ENCODE assay signal across 28 mouse cellular contexts in the genomic region with DNA sequence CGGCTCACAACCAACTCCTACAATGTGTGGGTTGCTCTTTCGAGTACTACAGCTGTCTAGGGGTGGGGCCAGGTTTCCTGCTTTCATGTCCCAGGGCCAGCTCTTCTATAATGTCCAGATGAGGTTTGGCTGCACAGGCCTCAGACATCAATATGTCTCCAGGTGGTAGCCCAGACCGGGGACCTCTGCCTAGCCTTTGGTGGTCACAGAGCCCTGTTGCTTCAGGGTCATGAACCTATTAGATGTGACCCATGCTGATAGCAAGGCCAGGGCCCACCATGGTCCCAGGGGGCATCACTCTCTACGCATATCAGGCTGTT.
A peak's percentile ranks its signal among the peaks of the same experiment; 100 is the strongest.
DNase-seq lines count a peak whose midpoint lies in the region; ATAC-seq and TF ChIP-seq lines count a peak whose summit lies in the region.
"Had no signal": no experiment of that assay in that cellular context is flagged by ENCODE, and none has a peak within 500 bp of the region (broad histone marks: within the 10 kb centered on the region; RNA-seq: fewer than 3 reads in every experiment).

No protein-coding gene starts in this region.

- 78% methylated on average over 4 of the region's 4 CpGs for WGBS in embryonic facial prominence, embryonic 11.5 days
- 84% methylated on average over 4 of the region's 4 CpGs for whole genome bisulfite sequencing in embryonic facial prominence, embryonic 10.5 days
- 85% methylated on average over 4 of the region's 4 CpGs for WGBS in midbrain, embryonic 12.5 days
- 83% methylated on average over 4 of the region's 4 CpGs for WGBS in midbrain, embryonic 16.5 days
- 82% methylated on average over 4 of the region's 4 CpGs for WGBS in midbrain, embryonic 14.5 days
- 86% methylated on average over 4 of the region's 4 CpGs for WGBS in midbrain, postnatal 0 days

- TF ChIP-seq CTCF in midbrain, postnatal 0 days (IDR thresholded peaks at IDR 0.05): no peak

- no peaks in the 10 kb centered on the region for H3K9me3 ChIP-seq in embryonic facial prominence, embryonic 11.5 days (replicated peaks; ENCODE audit: control insufficient read depth, low read length)
- H3K9me3 ChIP-seq in embryonic facial prominence, embryonic 10.5 days: no peaks in the 10 kb centered on the region
- no peaks in the 10 kb centered on the region for H3K9me3 ChIP-seq in midbrain, embryonic 12.5 days
- no peaks in the 10 kb centered on the region for H3K9me3 ChIP-seq in midbrain, embryonic 16.5 days (replicated peaks; ENCODE audit: control insufficient read depth, low read length, poor library complexity, severe bottlenecking)
- no peaks in the 10 kb centered on the region for H3K9me3 ChIP-seq in midbrain, embryonic 14.5 days (ENCODE audit: control insufficient read depth, low read length)
- H3K9me3 ChIP-seq in midbrain, postnatal 0 days (ENCODE audit: low read length): no peaks in the 10 kb centered on the region
- H3K9me3 ChIP-seq: embryonic facial prominence, embryonic 12.5 days; embryonic facial prominence, embryonic 15.5 days; forebrain, embryonic 10.5 days; forebrain, embryonic 13.5 days; forebrain, embryonic 15.5 days; G1E had no signal

- no peak for DNase-seq in embryonic facial prominence, embryonic 11.5 days (ENCODE audit: low spot score)
- DNase-seq in embryonic facial prominence, embryonic 10.5 days (ENCODE audit: low spot score): no peak
- peak; percentile 82 for DNase-seq in heart, adult 11 months
- no peak for DNase-seq in heart, adult 8-10 months (ENCODE audit: low spot score)
- DNase-seq in midbrain, embryonic 14.5 days: no peak
- DNase-seq in midbrain, postnatal 0 days (ENCODE audit: low spot score): no peak
- DNase-seq: adrenal gland, adult 8-10 months; adrenal gland, postnatal 14 days; adrenal gland, postnatal 36 days; B cell, adult 2 months; cerebellum, adult 11-12 months; cerebellum, adult 2 months; cerebellum, adult 9-10 months; cerebellum, postnatal 10 days; cerebellum, postnatal 25 days had no signal

- H3K27ac ChIP-seq in embryonic facial prominence, embryonic 11.5 days (replicated peaks; ENCODE audit: low read depth, low read length): no peak overlapping the region
- no peak overlapping the region for H3K27ac ChIP-seq in embryonic facial prominence, embryonic 10.5 days (replicated peaks)
- H3K27ac ChIP-seq in midbrain, embryonic 12.5 days (replicated peaks): no peak overlapping the region
- H3K27ac ChIP-seq in midbrain, embryonic 16.5 days (ENCODE audit: low read length): no peak overlapping the region
- no peak overlapping the region for H3K27ac ChIP-seq in midbrain, embryonic 14.5 days (replicated peaks; ENCODE audit: low read depth, low read length)
- no peak overlapping the region for H3K27ac ChIP-seq in midbrain, postnatal 0 days (ENCODE audit: low read depth, low read length)
- H3K27ac ChIP-seq: embryonic facial prominence, embryonic 12.5 days; embryonic facial prominence, embryonic 15.5 days; forebrain, embryonic 10.5 days; forebrain, embryonic 13.5 days; forebrain, embryonic 15.5 days had no signal

- H3K9ac ChIP-seq in embryonic facial prominence, embryonic 11.5 days (replicated peaks; ENCODE audit: low read length): no peak overlapping the region
- no peak overlapping the region for H3K9ac ChIP-seq in midbrain, embryonic 12.5 days (replicated peaks)
- H3K9ac ChIP-seq in midbrain, embryonic 16.5 days (ENCODE audit: low read depth, low read length): no peak overlapping the region
- H3K9ac ChIP-seq in midbrain, embryonic 14.5 days (replicated peaks; ENCODE audit: low read length): no peak overlapping the region
- H3K9ac ChIP-seq in midbrain, postnatal 0 days (replicated peaks; ENCODE audit: low read length, poor library complexity, severe bottlenecking): no peak overlapping the region
- H3K9ac ChIP-seq: embryonic facial prominence, embryonic 12.5 days; embryonic facial prominence, embryonic 15.5 days; forebrain, embryonic 13.5 days; forebrain, embryonic 15.5 days had no signal

- no peaks in the 10 kb centered on the region for H3K36me3 ChIP-seq in embryonic facial prominence, embryonic 11.5 days (replicated peaks; ENCODE audit: control insufficient read depth, insufficient read depth, low read depth, low read length)
- H3K36me3 ChIP-seq in embryonic facial prominence, embryonic 10.5 days (replicated peaks): no peaks in the 10 kb centered on the region
- H3K36me3 ChIP-seq in midbrain, embryonic 12.5 days: no peaks in the 10 kb centered on the region
- H3K36me3 ChIP-seq in midbrain, embryonic 16.5 days (ENCODE audit: control insufficient read depth, insufficient read depth, low read length): no peaks in the 10 kb centered on the region
- no peaks in the 10 kb centered on the region for H3K36me3 ChIP-seq in midbrain, embryonic 14.5 days (ENCODE audit: control insufficient read depth, insufficient read depth, low read length)
- H3K36me3 ChIP-seq in midbrain, postnatal 0 days (ENCODE audit: insufficient read depth, low read length): no peaks in the 10 kb centered on the region
- H3K36me3 ChIP-seq: embryonic facial prominence, embryonic 12.5 days; embryonic facial prominence, embryonic 15.5 days; forebrain, embryonic 10.5 days; forebrain, embryonic 15.5 days; G1E had no signal

- no peak overlapping the region for H3K4me2 ChIP-seq in embryonic facial prominence, embryonic 11.5 days (ENCODE audit: low read depth, low read length)
- H3K4me2 ChIP-seq in midbrain, embryonic 12.5 days (replicated peaks): no peak overlapping the region
- H3K4me2 ChIP-seq in midbrain, embryonic 16.5 days (ENCODE audit: low read length): no peak overlapping the region
- H3K4me2 ChIP-seq in midbrain, embryonic 14.5 days (ENCODE audit: low read length): no peak overlapping the region
- no peak overlapping the region for H3K4me2 ChIP-seq in midbrain, postnatal 0 days (ENCODE audit: low read depth, low read length, poor library complexity, severe bottlenecking)
- H3K4me2 ChIP-seq: embryonic facial prominence, embryonic 12.5 days; embryonic facial prominence, embryonic 15.5 days; forebrain, embryonic 13.5 days; forebrain, embryonic 15.5 days had no signal

- H3K4me1 ChIP-seq in embryonic facial prominence, embryonic 11.5 days (ENCODE audit: control insufficient read depth, insufficient read depth, low read length): no peaks in the 10 kb centered on the region
- H3K4me1 ChIP-seq in embryonic facial prominence, embryonic 10.5 days: no peaks in the 10 kb centered on the region
- H3K4me1 ChIP-seq in midbrain, embryonic 12.5 days: no peaks in the 10 kb centered on the region
- no peaks in the 10 kb centered on the region for H3K4me1 ChIP-seq in midbrain, embryonic 16.5 days (ENCODE audit: control insufficient read depth, insufficient read depth, low read length)
- no peaks in the 10 kb centered on the region for H3K4me1 ChIP-seq in midbrain, embryonic 14.5 days (ENCODE audit: control insufficient read depth, insufficient read depth, low read length)
- no peaks in the 10 kb centered on the region for H3K4me1 ChIP-seq in midbrain, postnatal 0 days (ENCODE audit: insufficient read depth, low read length)
- H3K4me1 ChIP-seq: embryonic facial prominence, embryonic 12.5 days; embryonic facial prominence, embryonic 15.5 days; forebrain, embryonic 10.5 days; forebrain, embryonic 13.5 days; forebrain, embryonic 15.5 days had no signal

- H3K4me3 ChIP-seq in embryonic facial prominence, embryonic 11.5 days (ENCODE audit: low read depth, low read length): no peak overlapping the region
- H3K4me3 ChIP-seq in embryonic facial prominence, embryonic 10.5 days: no peak overlapping the region
- no peak overlapping the region for H3K4me3 ChIP-seq in midbrain, embryonic 12.5 days
- H3K4me3 ChIP-seq in midbrain, embryonic 16.5 days (ENCODE audit: low read depth, low read length): no peak overlapping the region
- H3K4me3 ChIP-seq in midbrain, embryonic 14.5 days (replicated peaks; ENCODE audit: low read depth, low read length): no peak overlapping the region
- H3K4me3 ChIP-seq in midbrain, postnatal 0 days (ENCODE audit: low read depth, low read length): no peak overlapping the region
- H3K4me3 ChIP-seq: embryonic facial prominence, embryonic 12.5 days; embryonic facial prominence, embryonic 15.5 days; erythroblast, embryonic 14.5 days; forebrain, embryonic 10.5 days; forebrain, embryonic 13.5 days; forebrain, embryonic 15.5 days had no signal

- H3K27me3 ChIP-seq in embryonic facial prominence, embryonic 11.5 days (ENCODE audit: control insufficient read depth, insufficient read depth, low read length): no peaks in the 10 kb centered on the region
- no peaks in the 10 kb centered on the region for H3K27me3 ChIP-seq in embryonic facial prominence, embryonic 10.5 days (replicated peaks; ENCODE audit: low read depth, poor library complexity, severe bottlenecking)
- H3K27me3 ChIP-seq in midbrain, embryonic 12.5 days: no peaks in the 10 kb centered on the region
- no peaks in the 10 kb centered on the region for H3K27me3 ChIP-seq in midbrain, embryonic 16.5 days (ENCODE audit: control insufficient read depth, insufficient read depth, low read depth, low read length)
- H3K27me3 ChIP-seq in midbrain, embryonic 14.5 days (ENCODE audit: control insufficient read depth, insufficient read depth, low read length): no peaks in the 10 kb centered on the region
- H3K27me3 ChIP-seq in midbrain, postnatal 0 days (ENCODE audit: insufficient read depth, low read length): no peaks in the 10 kb centered on the region
- H3K27me3 ChIP-seq: CH12.LX; embryonic facial prominence, embryonic 12.5 days; embryonic facial prominence, embryonic 15.5 days; forebrain, embryonic 13.5 days; forebrain, embryonic 15.5 days; Patski had no signal

- ATAC-seq in embryonic facial prominence, embryonic 11.5 days (replicated peaks; ENCODE audit: insufficient number of reproducible peaks, low FRiP score, low TSS enrichment, low read depth): peak; percentile 48; the same call in 1 of the 2 replicates
- 0 out of 2 replicates have a peak, but pooled peaks have one; percentile 12 for ATAC-seq in midbrain, embryonic 12.5 days (ENCODE audit: low FRiP score, low read depth)
- no peak for ATAC-seq in midbrain, embryonic 16.5 days
- ATAC-seq in midbrain, embryonic 14.5 days (ENCODE audit: low FRiP score, low TSS enrichment): peak; percentile 27; the same call in 1 of the 2 replicates
- no peak for ATAC-seq in midbrain, postnatal 0 days (ENCODE audit: low FRiP score)
- ATAC-seq: activated CD4-positive, CD25-positive, alpha-beta regulatory T cell, adult 4 months; CD4-positive, CD25-positive, alpha-beta regulatory T cell, adult 4 months; forebrain, embryonic 15.5 days; Patski had no signal

Comparison
In these comparisons a context has a peak if more than half of its experiments do, and no peak if none do; other contexts are left out.
1. ATAC-seq: peak in embryonic facial prominence, embryonic 11.5 days (single experiment), midbrain, embryonic 12.5 days (single experiment) and midbrain, embryonic 14.5 days (single experiment); none in midbrain, embryonic 16.5 days (single experiment) and midbrain, postnatal 0 days (single experiment).